Mouse (Mus musculus) intestine, embryonic 14.5 days (tissue): ENCODE results near the gene Igf1r. TPM values are rescaled to one million over a fixed set of nuclear protein-coding genes. Genes with fewer than 3 reads are reported as not detected.

Experiments used
- ATAC-seq: fragments of 200-750 bp; cut with Nextera tagmentation; replicated peaks from 2 replicates; pipeline ENCODE4 v1.8.0; 2017; ENCODE audit warnings: low read depth, moderate number of reproducible peaks, moderate TSS enrichment, moderate library complexity; ENCODE audit not compliant: low FRiP score, low TSS enrichment
- DNase-seq: peaks from one replicate; pipeline ENCODE4 v3.0.0-alpha.2; 2018; ENCODE audit warnings: low spot score
- H3K27ac ChIP-seq: fragments of 300-500 bp; sonication (generic); 2 replicates; pipeline ENCODE4 v1.5.1; 2014; ENCODE audit warnings: low read depth, mild to moderate bottlenecking, control low read depth
- H3K27me3 ChIP-seq: fragments of 300-500 bp; sonication (generic); replicated peaks from 2 replicates; pipeline ENCODE4 v1.6.1; 2014; ENCODE audit warnings: low read length, control low read depth; ENCODE audit not compliant: control insufficient read depth, insufficient read depth
- H3K36me3 ChIP-seq: fragments of 300-500 bp; sonication (generic); 2 replicates; pipeline ENCODE4 v1.6.1; 2014; ENCODE audit warnings: low read length, control low read depth; ENCODE audit not compliant: control insufficient read depth, insufficient read depth
- H3K4me1 ChIP-seq: fragments of 300-500 bp; sonication (generic); replicated peaks from 2 replicates; pipeline ENCODE4 v1.6.1; 2014; ENCODE audit warnings: low read length, control low read depth, mixed read lengths; ENCODE audit not compliant: control insufficient read depth, insufficient read depth
- H3K4me2 ChIP-seq: fragments of 300-500 bp; sonication (generic); 2 replicates; pipeline ENCODE4 v1.6.1; 2014; ENCODE audit warnings: low read length
- H3K4me3 ChIP-seq: fragments of 300-500 bp; sonication (generic); 2 replicates; pipeline ENCODE4 v1.5.1; 2014; ENCODE audit warnings: low read depth, low read length, control low read depth, mixed read lengths
- H3K9ac ChIP-seq: fragments of 300-500 bp; sonication (generic); 2 replicates; pipeline ENCODE4 v1.6.1; 2014; ENCODE audit warnings: mild to moderate bottlenecking, low read length
- H3K9me3 ChIP-seq: fragments of 300-500 bp; sonication (generic); 2 replicates; pipeline ENCODE4 v1.6.1; 2016; ENCODE audit warnings: low read length, control low read depth; ENCODE audit not compliant: control insufficient read depth
- WGBS: fragments of 180-500 bp; shearing (Covaris S2); extraction: QIAGEN DNeasy Blood & Tissue Kit; methylation state at CpG from one replicate; pipeline ENCODE4 v1.1.7; 2014; 5-methylcytosine and 5-hydroxymethylcytosine counted together
- polyA plus RNA-seq: library from polyadenylated mRNA; unstranded; fragments of >200 nt; fragmentation: Nextera tagmentation; extraction: Ambion mirVana; gene quantifications from 2 replicates; pipeline ENCODE4 v1.2.1, GENCODE M21; 2014

Gene Igf1r
- polyA plus RNA-seq, 1 experiment from 2014 or later, result 18.4 TPM

- DNase-seq, result no peak
- H3K4me3 ChIP-seq, result no peak overlapping the region
- H3K4me2 ChIP-seq, result no peak overlapping the region
- H3K4me1 ChIP-seq, result peaks cover 30% of the 10 kb centered on the region
- H3K36me3 ChIP-seq, result no peaks in the 10 kb centered on the region
- no peak overlapping the region for H3K9ac ChIP-seq
- H3K9me3 ChIP-seq, result no peaks in the 10 kb centered on the region
- 83% methylated on average over 14 of the region's 14 CpGs for WGBS
- no peak for ATAC-seq
- no peaks in the 10 kb centered on the region for H3K27me3 ChIP-seq
- no peak overlapping the region for H3K27ac ChIP-seq
Observed at GRCm38 (mm10) chr7:68072524-68073459, 120.2 kb downstream of the Igf1r start.

- H3K36me3 ChIP-seq, result no peaks in the 10 kb centered on the region
- H3K27ac ChIP-seq, result no peak overlapping the region
- H3K4me1 ChIP-seq, result peaks cover 32% of the 10 kb centered on the region
- no peak overlapping the region for H3K4me3 ChIP-seq
- H3K9ac ChIP-seq, result no peak overlapping the region
- ATAC-seq (0 out of 2 replicates have a peak, but pooled peaks have one; percentile 44), DNase-seq (no peak)
- H3K9me3 ChIP-seq, result no peaks in the 10 kb centered on the region
- H3K4me2 ChIP-seq, result no peak overlapping the region
- 53% methylated on average over 8 of the region's 8 CpGs for WGBS
- no peaks in the 10 kb centered on the region for H3K27me3 ChIP-seq
Observed at GRCm38 (mm10) chr7:68073460-68073806, 120.8 kb downstream of the Igf1r start.

GRCm38 (mm10) chr7:68074748-68075147 is 122.1 kb downstream of the Igf1r start:
- ATAC-seq, result no peak
- Histone ChIP-seq H3K9me3 (no peaks in the 10 kb centered on the region), H3K4me3 (no peak overlapping the region), H3K4me1 (peaks cover 36% of the 10 kb centered on the region), H3K36me3 (no peaks in the 10 kb centered on the region), H3K27me3 (no peaks in the 10 kb centered on the region), H3K9ac (no peak overlapping the region), H3K4me2 (no peak overlapping the region), H3K27ac (no peak overlapping the region)
- WGBS, result 87% methylated on average over 11 of the region's 11 CpGs
- no peak for DNase-seq

- Histone ChIP-seq H3K27ac (no peak overlapping the region), H3K27me3 (no peaks in the 10 kb centered on the region), H3K4me1 (peaks cover 39% of the 10 kb centered on the region), H3K4me3 (no peak overlapping the region), H3K9ac (no peak overlapping the region), H3K4me2 (no peak overlapping the region), H3K9me3 (no peaks in the 10 kb centered on the region), H3K36me3 (no peaks in the 10 kb centered on the region)
- no peak for ATAC-seq
- WGBS, result 79% methylated on average over 3 of the region's 3 CpGs
- no peak for DNase-seq
Observed at GRCm38 (mm10) chr7:68075401-68075800, 122.8 kb downstream of the Igf1r start.

GRCm38 (mm10) chr7:68080122-68080845 is 127.7 kb downstream of the Igf1r start:
- DNase-seq, result no peak
- Histone ChIP-seq H3K4me3 (no peak overlapping the region), H3K27me3 (no peaks in the 10 kb centered on the region), H3K4me1 (peaks cover 48% of the 10 kb centered on the region), H3K4me2 (no peak overlapping the region), H3K36me3 (no peaks in the 10 kb centered on the region), H3K9ac (no peak overlapping the region), H3K27ac (no peak overlapping the region), H3K9me3 (no peaks in the 10 kb centered on the region)
- no peak for ATAC-seq
- 40% methylated on average over 11 of the region's 11 CpGs for WGBS

- Histone ChIP-seq H3K4me2 (peak overlapping the region; percentile 32; the same call in 1 of the 2 replicates), H3K36me3 (no peaks in the 10 kb centered on the region), H3K4me3 (no peak overlapping the region), H3K27ac (peak overlapping the region; percentile 72), H3K9me3 (no peaks in the 10 kb centered on the region), H3K4me1 (peaks cover 38% of the 10 kb centered on the region), H3K9ac (0 out of 2 replicates have a peak overlapping the region, but pooled peaks have one; percentile 14), H3K27me3 (no peaks in the 10 kb centered on the region)
- ATAC-seq (peak; percentile 79), DNase-seq (peak; percentile 77)
- WGBS, result 3% methylated on average over 12 of the region's 12 CpGs
Observed at GRCm38 (mm10) chr7:68085338-68085737, 132.7 kb downstream of the Igf1r start.

- Histone ChIP-seq H3K9ac (no peak overlapping the region), H3K9me3 (no peaks in the 10 kb centered on the region), H3K4me2 (peak overlapping the region; percentile 32; the same call in 1 of the 2 replicates), H3K27ac (peak overlapping the region; percentile 72), H3K4me1 (peaks cover 35% of the 10 kb centered on the region), H3K36me3 (no peaks in the 10 kb centered on the region), H3K4me3 (no peak overlapping the region), H3K27me3 (no peaks in the 10 kb centered on the region)
- DNase-seq (no peak), ATAC-seq (peak; percentile 40; the same call in 1 of the 2 replicates)
- WGBS, result 55% methylated on average over 4 of the region's 4 CpGs
Observed at GRCm38 (mm10) chr7:68085870-68086341, 133.3 kb downstream of the Igf1r start.

GRCm38 (mm10) chr7:68087496-68087895 is 134.9 kb downstream of the Igf1r start:
- no peaks in the 10 kb centered on the region for H3K9me3 ChIP-seq
- peaks cover 33% of the 10 kb centered on the region for H3K4me1 ChIP-seq
- WGBS, result 73% methylated on average over 4 of the region's 4 CpGs
- no peak overlapping the region for H3K4me3 ChIP-seq
- ATAC-seq, result no peak
- no peak overlapping the region for H3K27ac ChIP-seq
- no peak overlapping the region for H3K4me2 ChIP-seq
- no peaks in the 10 kb centered on the region for H3K36me3 ChIP-seq
- no peaks in the 10 kb centered on the region for H3K27me3 ChIP-seq
- DNase-seq, result no peak
- no peak overlapping the region for H3K9ac ChIP-seq
